Mouse (Mus musculus) stomach, embryonic 15.5 days (tissue): Measurements from ENCODE around the gene Pus7l. TPM values are rescaled to one million over a fixed set of nuclear protein-coding genes. Genes with fewer than 3 reads are reported as not detected.

Experiments
- ATAC-seq: fragments of 200-750 bp; cut with Nextera tagmentation; 2 replicates; pipeline ENCODE4 v1.8.0; 2017; ENCODE audit warnings: low read depth, moderate number of reproducible peaks, moderate TSS enrichment; ENCODE audit not compliant: insufficient read depth, low FRiP score
- H3K27ac ChIP-seq: fragments of 300-500 bp; sonication (generic); 2 replicates; pipeline ENCODE4 v1.5.1; 2015; ENCODE audit warnings: mild to moderate bottlenecking, inconsistent platforms
- H3K27me3 ChIP-seq: fragments of 300-500 bp; sonication (generic); replicated peaks from 2 replicates; pipeline ENCODE4 v1.6.1; 2015; ENCODE audit warnings: inconsistent platforms
- H3K36me3 ChIP-seq: fragments of 300-500 bp; sonication (generic); 2 replicates; pipeline ENCODE4 v1.6.1; 2015; ENCODE audit warnings: inconsistent platforms
- H3K4me1 ChIP-seq: fragments of 300-500 bp; sonication (generic); 2 replicates; pipeline ENCODE4 v1.6.1; 2015; ENCODE audit warnings: inconsistent platforms
- H3K4me2 ChIP-seq: fragments of 300-500 bp; sonication (generic); 2 replicates; pipeline ENCODE4 v1.6.1; 2015; ENCODE audit warnings: mild to moderate bottlenecking, inconsistent platforms
- H3K4me3 ChIP-seq: fragments of 300-500 bp; sonication (generic); replicated peaks from 2 replicates; pipeline ENCODE4 v1.5.1; 2015; ENCODE audit warnings: inconsistent platforms
- H3K9ac ChIP-seq: fragments of 300-500 bp; sonication (generic); 2 replicates; pipeline ENCODE4 v1.6.1; 2015; ENCODE audit warnings: inconsistent platforms
- H3K9me3 ChIP-seq: fragments of 300-500 bp; sonication (generic); 2 replicates; pipeline ENCODE4 v1.6.1; 2016; ENCODE audit warnings: inconsistent platforms
- WGBS: fragments of 180-500 bp; shearing (Covaris S2); methylation state at CpG from one replicate; pipeline ENCODE4 v1.1.7; 2015; 5-methylcytosine and 5-hydroxymethylcytosine counted together
- polyA plus RNA-seq: library from polyadenylated mRNA; unstranded; fragments of >200 nt; fragmentation: Nextera tagmentation; extraction: Ambion mirVana; gene quantifications from 2 replicates; pipeline ENCODE4 v1.2.1, GENCODE M21; 2015

Gene Pus7l
- 7.5 and 7.8 TPM in 2 replicates for polyA plus RNA-seq

- no peaks in the 10 kb centered on the region for H3K9me3 ChIP-seq
- peak within 1 kb of the TSS; percentile 44 for H3K9ac ChIP-seq
- H3K27ac ChIP-seq, result peak within 1 kb of the TSS; percentile 89
- no peaks in the 10 kb centered on the region for H3K4me1 ChIP-seq
- H3K36me3 ChIP-seq, result no peaks in the 10 kb centered on the region
- H3K4me3 ChIP-seq, result peak within 1 kb of the TSS; percentile 61
- no peaks in the 10 kb centered on the region for H3K27me3 ChIP-seq
- under 1% methylated on average over 45 of the region's 45 CpGs for WGBS
- peak; percentile 99 for ATAC-seq
- H3K4me2 ChIP-seq, result peak within 1 kb of the TSS; percentile 85
Measured at GRCm38 (mm10) chr15:94543409-94544051, at the start of gene Pus7l, which contains the start of gene Irak4. Pus7l (minus strand) TSS chr15:94543547. Irak4 (plus strand) TSS chr15:94543643.

GRCm38 (mm10) chr15:94591356-94591755 is 48.0 kb upstream of the Pus7l start:
- no peak overlapping the region for H3K27ac ChIP-seq
- ATAC-seq, result no peak

DNA sequence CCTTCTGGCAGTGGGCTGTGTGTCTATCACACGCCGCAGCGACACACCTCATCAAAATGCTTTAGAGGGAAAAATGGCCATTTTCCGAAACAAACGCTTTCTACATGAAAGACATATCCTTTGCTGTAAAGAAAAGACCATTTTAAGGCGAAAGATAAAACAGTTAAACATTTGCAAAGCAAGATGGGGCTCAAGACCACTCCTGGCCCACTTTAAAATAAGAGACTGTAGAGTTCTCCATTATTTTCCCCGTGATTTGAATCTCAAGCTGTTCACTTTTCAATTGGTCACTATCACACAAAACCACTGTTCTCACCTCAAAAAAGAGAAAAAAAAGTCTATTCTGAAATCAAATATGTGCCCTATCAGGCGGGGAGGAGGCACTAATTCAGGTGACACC is 46.7 kb upstream of the Pus7l start:
- 0 out of 2 replicates have a peak overlapping the region, but pooled peaks have one; percentile 41 for H3K27ac ChIP-seq
- H3K9ac ChIP-seq, result 0 out of 2 replicates have a peak overlapping the region, but pooled peaks have one; percentile 17
- H3K4me3 ChIP-seq, result peak overlapping the region; percentile 94
- H3K36me3 ChIP-seq, result peaks cover 6% of the 10 kb centered on the region; the same call in 1 of the 2 replicates
- WGBS, result 9% methylated on average over 8 of the region's 8 CpGs
- peak overlapping the region; percentile 56 for H3K4me2 ChIP-seq
- H3K9me3 ChIP-seq, result no peaks in the 10 kb centered on the region
- no peak for ATAC-seq
- H3K4me1 ChIP-seq, result peaks cover 3% of the 10 kb centered on the region
- no peaks in the 10 kb centered on the region for H3K27me3 ChIP-seq

More at GRCm38 (mm10) chr15:94591356-94591755, 48.0 kb upstream of the Pus7l start:
- no peaks in the 10 kb centered on the region for H3K27me3 ChIP-seq
- WGBS, result 79% methylated on average over 4 of the region's 4 CpGs
- no peak overlapping the region for H3K9ac ChIP-seq
- H3K9me3 ChIP-seq, result no peaks in the 10 kb centered on the region
- peaks cover 3% of the 10 kb centered on the region for H3K4me1 ChIP-seq
- no peak overlapping the region for H3K4me2 ChIP-seq
- H3K36me3 ChIP-seq, result 0 out of 2 replicates have a peak, but pooled peaks cover 2% of the 10 kb centered on the region
- no peak overlapping the region for H3K4me3 ChIP-seq

DNA sequence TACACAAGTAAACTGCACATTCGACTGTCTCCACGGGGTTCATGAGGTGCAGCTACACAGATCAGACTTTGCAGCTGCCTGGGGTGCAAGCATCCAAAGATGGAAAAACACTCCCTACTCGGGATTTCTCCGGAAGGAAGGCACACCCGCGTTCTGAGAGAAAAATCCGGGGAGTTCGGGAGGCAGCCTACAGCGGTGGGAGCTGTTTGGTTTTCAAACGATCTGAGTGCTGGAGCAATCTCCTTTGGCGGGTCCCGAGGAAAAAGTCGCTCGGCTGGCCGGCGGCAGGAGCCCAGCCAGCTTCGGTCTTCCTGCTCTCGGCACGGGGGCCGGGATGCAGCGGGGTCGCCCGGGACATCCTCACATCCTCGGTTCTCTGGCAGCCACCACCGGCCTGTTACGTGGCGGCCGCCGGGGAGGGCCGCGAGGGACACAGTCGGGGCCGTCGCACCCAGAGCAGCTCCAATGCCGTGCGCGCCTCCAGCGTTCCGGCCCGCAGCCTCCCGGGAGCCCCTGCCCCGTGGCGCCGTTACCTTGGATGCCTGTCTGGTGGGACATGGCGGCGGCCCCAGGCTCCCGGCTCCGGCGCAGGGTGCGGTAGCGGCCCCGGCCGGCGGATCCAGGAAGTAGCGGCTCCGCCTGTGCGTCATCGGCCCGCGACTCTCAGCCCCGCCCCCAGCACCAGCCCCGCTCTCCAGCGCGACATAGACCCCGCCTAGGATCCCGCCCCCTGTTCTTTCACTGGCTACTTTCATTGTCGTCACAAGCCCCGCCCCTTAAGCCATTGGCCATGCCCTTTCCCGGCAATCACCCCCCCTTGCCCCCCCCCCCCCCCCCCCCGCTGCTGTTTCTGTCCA is 46.1 kb upstream of the Pus7l start, which contains the start of gene Twf1:
Gene Twf1, minus strand, starts transcription at position 671 of the 857 bp plus-strand sequence.
- WGBS, result under 1% methylated on average over 54 of the region's 70 CpGs
- H3K36me3 ChIP-seq, result peaks cover 13% of the 10 kb centered on the region; the same call in 1 of the 2 replicates

DNA sequence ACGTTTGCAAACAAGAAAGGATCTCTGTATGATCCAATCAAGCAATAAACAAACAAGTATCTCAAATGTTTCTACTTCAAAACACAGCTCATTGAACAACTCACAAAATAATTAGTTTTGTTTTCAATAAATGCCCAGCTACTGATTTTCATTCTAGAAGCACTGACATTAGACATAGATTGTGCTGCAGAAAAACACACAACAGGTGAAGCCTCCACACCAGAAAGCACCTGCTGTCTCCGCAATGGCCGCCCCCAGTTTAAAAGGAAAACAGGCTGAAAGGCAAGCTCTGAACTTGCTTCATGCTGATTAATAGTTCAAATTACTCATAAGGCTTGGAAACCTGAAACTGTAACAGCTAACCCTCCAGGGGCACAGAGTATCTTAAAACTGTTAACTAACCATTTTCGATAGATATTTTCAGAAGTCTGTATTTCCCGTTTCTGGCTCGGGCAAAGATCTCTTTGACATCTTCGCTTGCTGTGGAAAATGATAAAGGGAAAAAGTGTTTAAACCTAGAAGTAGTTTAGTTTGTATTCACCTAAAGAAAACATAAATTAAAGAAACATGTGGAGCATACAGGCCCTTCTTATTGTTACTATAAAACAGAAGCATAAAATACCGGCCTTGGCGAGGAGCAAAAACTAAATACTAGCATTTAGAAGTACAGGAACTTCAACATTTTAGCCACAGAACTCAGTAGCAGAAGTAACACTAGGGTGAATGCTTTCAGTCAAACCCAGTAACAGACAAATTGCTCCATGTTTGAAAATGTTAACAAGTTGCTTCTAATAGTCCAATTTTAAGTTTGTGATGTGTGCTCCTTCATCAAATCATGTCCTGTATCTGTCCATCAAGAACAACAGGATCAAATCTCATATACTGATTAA is 44.7 kb upstream of the Pus7l start:
- Histone ChIP-seq H3K27ac (no peak overlapping the region), H3K4me1 (peaks cover 3% of the 10 kb centered on the region), H3K9me3 (no peaks in the 10 kb centered on the region), H3K4me3 (no peak overlapping the region), H3K9ac (no peak overlapping the region), H3K4me2 (peak overlapping the region; percentile 63), H3K27me3 (no peaks in the 10 kb centered on the region), H3K36me3 (peaks cover 25% of the 10 kb centered on the region)
- ATAC-seq, result no peak
- WGBS, result 79% methylated on average over 9 of the region's 9 CpGs

More for the DNA sequence above, 46.1 kb upstream of the Pus7l start, which contains the start of gene Twf1:
- Histone ChIP-seq H3K9ac (peak within 1 kb of the TSS; percentile 90), H3K4me1 (peaks cover 3% of the 10 kb centered on the region), H3K27ac (peak within 1 kb of the TSS; percentile 74), H3K4me2 (peak within 1 kb of the TSS; percentile 63), H3K4me3 (peak within 1 kb of the TSS; percentile 94), H3K9me3 (no peaks in the 10 kb centered on the region), H3K27me3 (no peaks in the 10 kb centered on the region)
- ATAC-seq, result peak; percentile 99

DNA sequence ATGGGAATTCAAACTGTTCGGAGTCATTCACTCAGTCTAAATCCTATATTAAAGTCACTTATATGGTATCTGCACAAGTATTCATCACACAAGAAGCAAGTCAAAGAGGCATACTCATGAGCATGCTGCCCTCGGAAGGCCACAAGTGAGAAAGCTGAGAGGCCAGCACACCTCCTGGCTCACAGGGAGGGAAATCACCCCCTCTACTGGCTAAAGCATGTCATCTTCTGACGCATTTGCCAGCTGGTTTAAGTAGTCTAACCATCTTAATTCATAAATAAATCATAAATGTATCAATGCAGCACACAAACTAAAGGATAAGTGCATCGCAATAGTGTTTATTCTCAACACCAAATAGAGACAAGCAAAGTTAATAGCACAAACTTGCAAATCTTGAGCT is 41.4 kb upstream of the Pus7l start:
- Histone ChIP-seq H3K9ac (no peak overlapping the region), H3K4me1 (peaks cover 3% of the 10 kb centered on the region), H3K9me3 (no peaks in the 10 kb centered on the region), H3K27me3 (no peaks in the 10 kb centered on the region), H3K36me3 (peaks cover 52% of the 10 kb centered on the region), H3K4me2 (no peak overlapping the region), H3K27ac (no peak overlapping the region), H3K4me3 (no peak overlapping the region)
- 81% methylated on average over 4 of the region's 4 CpGs for WGBS
- ATAC-seq, result no peak

DNA sequence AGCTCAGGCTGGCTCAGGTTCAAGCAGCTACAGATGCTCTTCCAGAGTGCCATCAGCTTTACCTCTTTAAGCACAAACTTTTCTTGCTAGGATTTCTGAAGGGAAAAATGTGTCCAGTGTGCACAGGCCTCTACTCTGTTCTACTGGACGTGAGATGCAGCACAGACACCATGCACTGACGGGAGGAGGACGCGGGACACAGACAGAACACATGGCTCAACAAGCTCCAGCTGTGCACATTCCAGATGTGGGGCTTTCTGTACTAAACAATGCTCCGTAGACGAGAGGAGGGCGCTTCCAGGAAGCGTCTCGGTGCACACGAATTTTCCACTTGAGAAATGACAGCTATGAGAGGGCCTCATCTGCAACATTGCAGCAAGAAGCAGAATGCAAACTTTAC is 39.8 kb upstream of the Pus7l start:
- Histone ChIP-seq H3K9ac (no peak overlapping the region), H3K4me2 (no peak overlapping the region), H3K4me1 (peaks cover 3% of the 10 kb centered on the region), H3K27me3 (no peaks in the 10 kb centered on the region), H3K4me3 (no peak overlapping the region), H3K27ac (peak overlapping the region; percentile 57; the same call in 1 of the 2 replicates), H3K36me3 (peaks cover 54% of the 10 kb centered on the region), H3K9me3 (no peaks in the 10 kb centered on the region)
- 76% methylated on average over 10 of the region's 10 CpGs for WGBS
- peak; percentile 56; the same call in 1 of the 2 replicates for ATAC-seq

DNA sequence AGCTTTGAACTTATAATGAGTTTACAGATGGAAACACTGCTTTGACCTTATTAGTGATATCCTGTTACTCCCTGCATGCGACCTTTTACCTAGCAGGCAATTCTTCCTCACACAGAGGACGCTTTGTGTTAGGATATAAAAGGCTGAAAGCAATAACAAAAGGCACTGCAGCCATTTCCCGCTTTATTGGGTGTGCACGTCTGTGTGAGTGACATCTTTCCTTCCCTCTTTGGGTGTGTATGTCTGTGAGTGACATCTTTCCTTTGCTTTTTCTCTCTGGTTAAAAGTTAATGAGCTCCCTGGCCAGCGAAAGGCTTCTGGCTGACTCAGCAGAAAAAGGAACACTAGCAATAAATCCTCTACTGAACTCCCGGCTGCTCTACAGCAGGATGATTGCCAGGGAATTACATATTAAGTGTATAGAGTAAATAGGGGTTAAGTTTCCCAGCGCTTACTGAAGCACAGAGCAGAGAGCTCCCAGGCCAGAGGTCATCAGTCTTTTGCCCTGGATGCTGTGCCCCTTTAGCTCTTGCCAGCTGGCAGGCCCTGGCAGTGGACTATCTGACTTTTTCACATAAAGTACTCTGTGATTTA is 38.8 kb upstream of the Pus7l start:
- Histone ChIP-seq H3K27me3 (no peaks in the 10 kb centered on the region), H3K4me1 (no peaks in the 10 kb centered on the region), H3K36me3 (peaks cover 56% of the 10 kb centered on the region), H3K27ac (peak overlapping the region; percentile 6; the same call in 1 of the 2 replicates), H3K4me2 (no peak overlapping the region), H3K4me3 (no peak overlapping the region), H3K9me3 (no peaks in the 10 kb centered on the region), H3K9ac (no peak overlapping the region)
- 58% methylated on average over 7 of the region's 7 CpGs for WGBS
- no peak for ATAC-seq

- Histone ChIP-seq H3K4me1 (no peaks in the 10 kb centered on the region), H3K27me3 (no peaks in the 10 kb centered on the region), H3K4me2 (no peak overlapping the region), H3K4me3 (no peak overlapping the region), H3K9me3 (no peaks in the 10 kb centered on the region), H3K36me3 (peaks cover 5% of the 10 kb centered on the region; the same call in 1 of the 2 replicates), H3K27ac (no peak overlapping the region), H3K9ac (no peak overlapping the region)
- WGBS, result 66% methylated on average over 4 of the region's 4 CpGs
- ATAC-seq, result no peak
Measured at GRCm38 (mm10) chr15:94574566-94575268, 31.4 kb upstream of the Pus7l start.

- WGBS, result 67% methylated on average over 8 of the region's 8 CpGs
- no peak for ATAC-seq
- H3K9ac ChIP-seq, result no peak overlapping the region
- H3K27me3 ChIP-seq, result no peaks in the 10 kb centered on the region
- no peak overlapping the region for H3K4me3 ChIP-seq
- no peak overlapping the region for H3K27ac ChIP-seq
- H3K4me2 ChIP-seq, result no peak overlapping the region
- H3K4me1 ChIP-seq, result no peaks in the 10 kb centered on the region
- H3K9me3 ChIP-seq, result no peaks in the 10 kb centered on the region
- H3K36me3 ChIP-seq, result no peaks in the 10 kb centered on the region
Measured at GRCm38 (mm10) chr15:94572746-94573145, 29.4 kb upstream of the Pus7l start.
